Mouse (Mus musculus) thymus, adult 2 months (tissue): ENCODE results near the gene Slc16a10.

ENCODE experiments used
- CTCF ChIP-seq: fragments of 200-500 bp; IDR thresholded peaks from 2 replicates; pipeline ENCODE4 v1.5.1; 2012; ENCODE audit warnings: mild to moderate bottlenecking, control low read depth, low read length, moderate library complexity, borderline replicate concordance; ENCODE audit not compliant: control insufficient read depth, poor library complexity, insufficient read depth; ENCODE audit errors: extremely low read depth
- POLR2A ChIP-seq: fragments of 200-500 bp; IDR thresholded peaks from 2 replicates; pipeline ENCODE4 v1.6.1; 2012; ENCODE audit warnings: mild to moderate bottlenecking, low read length, control low read depth, moderate library complexity; ENCODE audit not compliant: control insufficient read depth, poor library complexity, insufficient read depth; ENCODE audit errors: extremely low read depth

- TF ChIP-seq CTCF (no peak), POLR2A (no peak)
These were observed 48.8 kb upstream of the Slc16a10 start for GRCm38 (mm10) chr10:40190871-40191270.
